Mouse (Mus musculus) heart, embryonic 12.5 days (tissue): ENCODE data around the gene Cadm1. TPM values are rescaled to one million over a fixed set of nuclear protein-coding genes. Genes with fewer than 3 reads are reported as not detected.

Source experiments
- ATAC-seq: fragments of 200-750 bp; cut with Nextera tagmentation; 2 replicates; pipeline ENCODE4 v1.8.0; 2017; ENCODE audit warnings: moderate TSS enrichment, moderate library complexity; ENCODE audit not compliant: insufficient number of reproducible peaks, low FRiP score
- H3K27ac ChIP-seq: fragments of 300-500 bp; sonication (generic); 2 replicates; pipeline ENCODE4 v1.5.1; 2016; ENCODE audit warnings: mild to moderate bottlenecking, moderate library complexity; ENCODE audit not compliant: poor library complexity, severe bottlenecking
- H3K27me3 ChIP-seq: fragments of 300-500 bp; sonication (generic); replicated peaks from 2 replicates; pipeline ENCODE4 v1.6.1; 2016; ENCODE audit warnings: mild to moderate bottlenecking, moderate library complexity
- H3K36me3 ChIP-seq: fragments of 300-500 bp; sonication (generic); 2 replicates; pipeline ENCODE4 v1.6.1; 2016; ENCODE audit warnings: mild to moderate bottlenecking, moderate library complexity
- H3K4me1 ChIP-seq: fragments of 300-500 bp; sonication (generic); replicated peaks from 2 replicates; pipeline ENCODE4 v1.6.1; 2016; ENCODE audit warnings: mild to moderate bottlenecking
- H3K4me2 ChIP-seq: fragments of 300-500 bp; sonication (generic); 2 replicates; pipeline ENCODE4 v1.6.1; 2016; ENCODE audit warnings: mild to moderate bottlenecking, moderate library complexity
- H3K4me3 ChIP-seq: fragments of 300-500 bp; sonication (generic); 2 replicates; pipeline ENCODE4 v1.5.1; 2016; ENCODE audit warnings: mild to moderate bottlenecking
- H3K9ac ChIP-seq: fragments of 300-500 bp; sonication (generic); 2 replicates; pipeline ENCODE4 v1.6.1; 2016; ENCODE audit warnings: mild to moderate bottlenecking, moderate library complexity
- H3K9me3 ChIP-seq: fragments of 300-500 bp; sonication (generic); replicated peaks from 2 replicates; pipeline ENCODE4 v1.6.1; 2016; ENCODE audit warnings: mild to moderate bottlenecking, moderate library complexity
- WGBS: fragments of 180-500 bp; shearing (Covaris S2); methylation state at CpG from one replicate; pipeline ENCODE4 v1.1.7; 2016; 5-methylcytosine and 5-hydroxymethylcytosine counted together
- polyA plus RNA-seq: library from polyadenylated mRNA; unstranded; fragments of >200 nt; fragmentation: Nextera tagmentation; extraction: Ambion mirVana; gene quantifications from 2 replicates; pipeline ENCODE4 v1.2.1, GENCODE M21; 2016

Cadm1 gene
- polyA plus RNA-seq, 1 experiment from 2014 or later: 18.7 TPM

- H3K9me3 ChIP-seq: no peaks in the 10 kb centered on the region
- H3K4me1 ChIP-seq: peaks cover 4% of the 10 kb centered on the region
- no peak for ATAC-seq
- H3K4me3 ChIP-seq: no peak overlapping the region
- no peak overlapping the region for H3K9ac ChIP-seq
- H3K27ac ChIP-seq: no peak overlapping the region
- WGBS: 75% methylated on average over 6 of the region's 6 CpGs
- H3K36me3 ChIP-seq: no peaks in the 10 kb centered on the region
- no peak overlapping the region for H3K4me2 ChIP-seq
- 0 out of 2 replicates have a peak, but pooled peaks cover 4% of the 10 kb centered on the region for H3K27me3 ChIP-seq
Observed at GRCm38 (mm10) chr9:47843328-47843727, 313.4 kb downstream of the Cadm1 start.

GRCm38 (mm10) chr9:47846275-47846674 lies 316.3 kb downstream of the Cadm1 start:
- Histone ChIP-seq H3K36me3 (no peaks in the 10 kb centered on the region), H3K4me1 (peaks cover 7% of the 10 kb centered on the region), H3K9ac (no peak overlapping the region), H3K9me3 (no peaks in the 10 kb centered on the region), H3K27ac (no peak overlapping the region), H3K4me3 (no peak overlapping the region), H3K27me3 (0 out of 2 replicates have a peak, but pooled peaks cover 3% of the 10 kb centered on the region), H3K4me2 (no peak overlapping the region)
- ATAC-seq: no peak
- WGBS: 76% methylated on average over 10 of the region's 10 CpGs

GRCm38 (mm10) chr9:47846926-47847325 lies 317.0 kb downstream of the Cadm1 start:
- no peak overlapping the region for H3K4me3 ChIP-seq
- H3K36me3 ChIP-seq: no peaks in the 10 kb centered on the region
- 88% methylated on average over 6 of the region's 6 CpGs for WGBS
- peaks cover 7% of the 10 kb centered on the region for H3K4me1 ChIP-seq
- H3K9me3 ChIP-seq: no peaks in the 10 kb centered on the region
- H3K4me2 ChIP-seq: no peak overlapping the region
- H3K27ac ChIP-seq: no peak overlapping the region
- ATAC-seq: no peak
- 0 out of 2 replicates have a peak, but pooled peaks cover 3% of the 10 kb centered on the region for H3K27me3 ChIP-seq
- H3K9ac ChIP-seq: no peak overlapping the region

GRCm38 (mm10) chr9:47847797-47848196 lies 317.8 kb downstream of the Cadm1 start:
- WGBS: 14% methylated on average over 4 of the region's 4 CpGs
- no peaks in the 10 kb centered on the region for H3K9me3 ChIP-seq
- H3K27ac ChIP-seq: no peak overlapping the region

GRCm38 (mm10) chr9:47848745-47849144 lies 318.8 kb downstream of the Cadm1 start:
- no peak overlapping the region for H3K4me3 ChIP-seq
- H3K9me3 ChIP-seq: no peaks in the 10 kb centered on the region
- no peak overlapping the region for H3K27ac ChIP-seq
- no peak overlapping the region for H3K9ac ChIP-seq
- WGBS: 69% methylated on average over 5 of the region's 5 CpGs
- 0 out of 2 replicates have a peak, but pooled peaks cover 3% of the 10 kb centered on the region for H3K27me3 ChIP-seq
- no peaks in the 10 kb centered on the region for H3K36me3 ChIP-seq
- no peak overlapping the region for H3K4me2 ChIP-seq
- H3K4me1 ChIP-seq: peaks cover 7% of the 10 kb centered on the region
- no peak for ATAC-seq

More at GRCm38 (mm10) chr9:47847797-47848196, 317.8 kb downstream of the Cadm1 start:
- Histone ChIP-seq H3K27me3 (0 out of 2 replicates have a peak, but pooled peaks cover 3% of the 10 kb centered on the region), H3K4me2 (no peak overlapping the region), H3K9ac (no peak overlapping the region), H3K4me1 (peaks cover 7% of the 10 kb centered on the region), H3K36me3 (no peaks in the 10 kb centered on the region), H3K4me3 (no peak overlapping the region)
- no peak for ATAC-seq

GRCm38 (mm10) chr9:47856311-47856710 lies 326.3 kb downstream of the Cadm1 start:
- Histone ChIP-seq H3K36me3 (no peaks in the 10 kb centered on the region), H3K27ac (no peak overlapping the region), H3K4me1 (peaks cover under 1% of the 10 kb centered on the region; the same call in 1 of the 2 replicates), H3K9me3 (no peaks in the 10 kb centered on the region), H3K4me2 (no peak overlapping the region), H3K27me3 (no peaks in the 10 kb centered on the region), H3K9ac (no peak overlapping the region), H3K4me3 (no peak overlapping the region)
- 76% methylated on average over 8 of the region's 8 CpGs for WGBS
- ATAC-seq: no peak

- H3K27me3 ChIP-seq: no peaks in the 10 kb centered on the region
- 69% methylated on average over 7 of the region's 7 CpGs for WGBS
- peaks cover 6% of the 10 kb centered on the region for H3K4me1 ChIP-seq
- H3K4me3 ChIP-seq: no peak overlapping the region
- H3K9me3 ChIP-seq: no peaks in the 10 kb centered on the region
- no peak overlapping the region for H3K9ac ChIP-seq
- no peak for ATAC-seq
- no peak overlapping the region for H3K27ac ChIP-seq
- H3K36me3 ChIP-seq: no peaks in the 10 kb centered on the region
- H3K4me2 ChIP-seq: no peak overlapping the region
Observed at GRCm38 (mm10) chr9:47857235-47857634, 327.3 kb downstream of the Cadm1 start.

GRCm38 (mm10) chr9:47858134-47858533 lies 328.2 kb downstream of the Cadm1 start:
- no peak overlapping the region for H3K9ac ChIP-seq
- H3K4me2 ChIP-seq: no peak overlapping the region
- 76% methylated on average over 5 of the region's 5 CpGs for WGBS
- H3K27ac ChIP-seq: no peak overlapping the region
- H3K27me3 ChIP-seq: no peaks in the 10 kb centered on the region
- H3K9me3 ChIP-seq: no peaks in the 10 kb centered on the region
- no peak for ATAC-seq
- peaks cover 6% of the 10 kb centered on the region for H3K4me1 ChIP-seq
- H3K4me3 ChIP-seq: no peak overlapping the region
- no peaks in the 10 kb centered on the region for H3K36me3 ChIP-seq

GRCm38 (mm10) chr9:47858778-47859395 lies 328.9 kb downstream of the Cadm1 start:
- H3K4me3 ChIP-seq: no peak overlapping the region
- H3K27me3 ChIP-seq: no peaks in the 10 kb centered on the region
- no peaks in the 10 kb centered on the region for H3K36me3 ChIP-seq
- H3K27ac ChIP-seq: no peak overlapping the region
- H3K9ac ChIP-seq: no peak overlapping the region
- peaks cover 6% of the 10 kb centered on the region for H3K4me1 ChIP-seq
- ATAC-seq: no peak
- no peak overlapping the region for H3K4me2 ChIP-seq
- no peaks in the 10 kb centered on the region for H3K9me3 ChIP-seq
- 77% methylated on average over 10 of the region's 10 CpGs for WGBS

- no peak overlapping the region for H3K27ac ChIP-seq
- no peaks in the 10 kb centered on the region for H3K36me3 ChIP-seq
- H3K9ac ChIP-seq: no peak overlapping the region
- H3K27me3 ChIP-seq: no peaks in the 10 kb centered on the region
- H3K4me2 ChIP-seq: no peak overlapping the region
- peaks cover 6% of the 10 kb centered on the region for H3K4me1 ChIP-seq
- ATAC-seq: no peak
- no peaks in the 10 kb centered on the region for H3K9me3 ChIP-seq
- H3K4me3 ChIP-seq: no peak overlapping the region
- 75% methylated on average over 3 of the region's 3 CpGs for WGBS
Observed at GRCm38 (mm10) chr9:47860994-47861393, 331.0 kb downstream of the Cadm1 start.

GRCm38 (mm10) chr9:47861783-47862182 lies 331.8 kb downstream of the Cadm1 start:
- Histone ChIP-seq H3K9ac (no peak overlapping the region), H3K9me3 (no peaks in the 10 kb centered on the region), H3K4me2 (no peak overlapping the region), H3K4me3 (no peak overlapping the region), H3K4me1 (peaks cover 6% of the 10 kb centered on the region), H3K27me3 (no peaks in the 10 kb centered on the region), H3K36me3 (no peaks in the 10 kb centered on the region), H3K27ac (no peak overlapping the region)
- 48% methylated on average over 2 of the region's 2 CpGs for WGBS
- ATAC-seq: no peak

- no peaks in the 10 kb centered on the region for H3K9me3 ChIP-seq
- H3K9ac ChIP-seq: no peak overlapping the region
- H3K4me3 ChIP-seq: no peak overlapping the region
- no peak for ATAC-seq
- 64% methylated on average over 1 of the region's 1 CpGs for WGBS
- H3K27me3 ChIP-seq: peaks cover 11% of the 10 kb centered on the region; the same call in 1 of the 2 replicates
- no peak overlapping the region for H3K27ac ChIP-seq
- H3K36me3 ChIP-seq: no peaks in the 10 kb centered on the region
- peaks cover 6% of the 10 kb centered on the region for H3K4me1 ChIP-seq
- H3K4me2 ChIP-seq: no peak overlapping the region
Observed at GRCm38 (mm10) chr9:47866001-47866400, 336.0 kb downstream of the Cadm1 start.
